Mouse (Mus musculus): Measurements from ENCODE around the gene Ifnb1. TPM values are rescaled to one million over a fixed set of nuclear protein-coding genes. Genes with fewer than 3 reads are reported as not detected.

Ifnb1 gene
- polyA plus RNA-seq, 1 experiment = not detected

DNA sequence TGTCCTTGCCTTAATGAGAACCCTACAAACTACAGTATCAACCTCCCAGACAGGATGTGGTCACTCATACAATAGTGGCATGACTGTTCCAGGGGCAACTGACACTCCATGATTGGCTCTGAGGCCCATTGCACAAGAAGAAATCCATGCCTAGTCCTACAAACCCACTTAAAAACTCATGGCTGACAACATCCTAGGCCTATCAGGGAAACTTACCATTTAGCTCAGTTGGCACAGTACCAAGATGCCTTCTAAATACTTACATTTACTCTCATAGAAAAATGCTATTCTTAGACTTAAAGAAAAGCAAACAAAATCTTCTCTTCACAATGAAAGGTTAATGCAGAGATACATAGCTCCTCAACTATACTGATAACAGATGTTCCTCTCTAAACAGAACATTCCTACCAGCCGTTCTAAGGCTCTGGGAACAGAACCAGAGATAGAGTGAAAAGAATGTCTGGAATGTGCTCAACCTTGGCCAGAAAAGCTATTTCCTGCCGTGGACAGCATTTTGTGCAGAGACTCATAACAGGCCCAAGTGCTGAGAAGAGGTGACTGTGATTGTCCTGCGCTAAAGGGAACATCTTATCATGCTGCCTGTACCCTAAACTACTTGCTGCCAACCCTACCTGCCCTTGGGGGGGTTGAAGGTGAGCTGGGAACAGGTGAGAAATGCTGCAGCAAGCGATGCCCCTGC lies 45.9 kb downstream of the Ifnb1 start:
- no peaks in the 10 kb centered on the region for H3K36me3 ChIP-seq (replicated peaks; ENCODE audit: low read length)
- peaks cover 43% of the 10 kb centered on the region for H3K4me1 ChIP-seq
- no peak overlapping the region for H3K4me3 ChIP-seq (replicated peaks)
- no peaks in the 10 kb centered on the region for H3K27me3 ChIP-seq (replicated peaks)
- H3K9me3 ChIP-seq = no peaks in the 10 kb centered on the region
- TF ChIP-seq GATA1 (IDR thresholded peaks at IDR 0.05; ENCODE audit: borderline replicate concordance, low read length) = no peak
- no peak for TF ChIP-seq FLI1 (IDR thresholded peaks at IDR 0.05; ENCODE audit: low read length)

DNA sequence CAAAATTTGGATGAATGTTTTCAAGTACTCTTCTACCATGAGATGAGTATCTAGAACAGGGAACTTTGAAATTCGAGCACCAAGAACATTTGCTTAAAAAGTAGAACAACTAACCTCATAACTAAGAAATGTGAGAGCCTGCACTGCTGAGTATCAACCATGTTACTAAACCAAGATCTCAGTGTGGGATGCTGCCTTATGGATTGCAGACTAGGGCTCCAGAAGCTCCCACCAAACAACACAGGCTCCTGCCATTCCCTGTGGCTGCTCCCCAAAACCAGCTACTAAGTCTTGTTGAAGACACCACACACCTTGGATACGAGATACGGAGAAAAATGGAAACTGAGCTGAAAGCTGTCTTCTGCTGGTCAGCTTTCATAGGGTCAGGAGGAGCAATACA lies 46.5 kb downstream of the Ifnb1 start:
- TF ChIP-seq GATA1 (IDR thresholded peaks at IDR 0.05; ENCODE audit: borderline replicate concordance, low read length) = no peak
- TF ChIP-seq FLI1 (IDR thresholded peaks at IDR 0.05; ENCODE audit: low read length) = no peak
- Histone ChIP-seq H3K4me3 (replicated peaks) (no peak overlapping the region), H3K4me1 (peaks cover 48% of the 10 kb centered on the region), H3K27me3 (replicated peaks) (no peaks in the 10 kb centered on the region), H3K36me3 (replicated peaks; ENCODE audit: low read length) (no peaks in the 10 kb centered on the region), H3K9me3 (no peaks in the 10 kb centered on the region)

Other genes with a start within 250 kb of the Ifnb1 start
- 0.48 and 5.1 TPM in 2 replicates for gene Hacd4, start 83.8 kb downstream of the Ifnb1 start, polyA plus RNA-seq (2012; ENCODE audit: insufficient read depth, low replicate concordance)
- not detected in 2 replicates for gene Ifna15, start 35.5 kb upstream of the Ifnb1 start, polyA plus RNA-seq (2012; ENCODE audit: insufficient read depth, low replicate concordance)
- not detected in 2 replicates for gene Ifna14, start 49.0 kb upstream of the Ifnb1 start, polyA plus RNA-seq (2012; ENCODE audit: insufficient read depth, low replicate concordance)
- gene Ifna9, start 69.6 kb upstream of the Ifnb1 start, polyA plus RNA-seq (2012; ENCODE audit: insufficient read depth, low replicate concordance) = not detected in 2 replicates
- gene Ifna12, start 80.6 kb upstream of the Ifnb1 start, polyA plus RNA-seq (2012; ENCODE audit: insufficient read depth, low replicate concordance) = not detected in 2 replicates
- not detected in 2 replicates for gene C87499, start 111.6 kb upstream of the Ifnb1 start, polyA plus RNA-seq (2012; ENCODE audit: insufficient read depth, low replicate concordance)
- not detected in 2 replicates for gene Ifna13, start 121.7 kb upstream of the Ifnb1 start, polyA plus RNA-seq (2012; ENCODE audit: insufficient read depth, low replicate concordance)
- gene Ifna16, start 154.2 kb upstream of the Ifnb1 start, polyA plus RNA-seq (2012; ENCODE audit: insufficient read depth, low replicate concordance) = not detected in 2 replicates
- gene Ifna2, start 161.1 kb upstream of the Ifnb1 start, polyA plus RNA-seq (2012; ENCODE audit: insufficient read depth, low replicate concordance) = not detected in 2 replicates
- not detected in 2 replicates for gene Ifnab, start 168.6 kb upstream of the Ifnb1 start, polyA plus RNA-seq (2012; ENCODE audit: insufficient read depth, low replicate concordance)
- gene Gm26566, start 199.0 kb upstream of the Ifnb1 start, polyA plus RNA-seq (2012; ENCODE audit: insufficient read depth, low replicate concordance) = 0.27 TPM in 1 of 2 replicates, not detected in the other
- gene Klhl9, start 199.7 kb upstream of the Ifnb1 start, polyA plus RNA-seq (2012; ENCODE audit: insufficient read depth, low replicate concordance) = 1.4 and 2.6 TPM in 2 replicates
- gene Gm13271, start 232.1 kb upstream of the Ifnb1 start, polyA plus RNA-seq (2012; ENCODE audit: insufficient read depth, low replicate concordance) = not detected in 2 replicates
- not detected in 2 replicates for gene Gm13283, start 237.3 kb upstream of the Ifnb1 start, polyA plus RNA-seq (2012; ENCODE audit: insufficient read depth, low replicate concordance)